Mouse (Mus musculus): ENCODE data around the gene Aspg.

DNA sequence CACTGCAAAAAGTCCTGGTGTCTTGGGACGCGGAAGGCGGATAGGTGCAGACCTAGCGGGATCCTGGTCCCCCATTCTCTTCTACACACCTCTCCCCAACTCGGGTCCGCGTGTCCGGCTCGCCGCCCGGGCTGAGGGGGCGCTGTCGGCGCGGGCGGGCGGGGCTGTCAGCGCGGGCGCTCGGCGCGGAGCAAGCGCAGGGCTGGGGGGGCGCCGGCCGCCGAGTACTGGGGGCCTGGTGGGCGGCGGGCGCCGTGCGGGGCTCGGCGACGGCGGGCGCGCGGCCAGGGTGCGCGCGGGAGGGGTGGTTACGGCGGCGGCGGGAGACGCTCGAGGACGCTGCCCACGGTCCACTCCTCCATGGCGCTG lies 37.3 kb downstream of the Aspg start:
- TF ChIP-seq CTCF (conservative IDR thresholded peaks at IDR 0.05; ENCODE audit: low read length), result no peak
- TF ChIP-seq POU5F1 (IDR thresholded peaks at IDR 0.05; ENCODE audit: borderline replicate concordance, low read length), result no peak

Data from E14TG2a.4 (cell line).